Mouse (Mus musculus) gonadal fat pad, adult 2 months (tissue): Measurements from ENCODE around the gene Slc17a7. TPM values are rescaled to one million over a fixed set of nuclear protein-coding genes. Genes with fewer than 3 reads are reported as not detected.
"Not testable (repeated sequence)": the region's sequence is repeated elsewhere in the genome, so short reads cannot be mapped to it uniquely, and the experiment has no call there.

Experiments used
- DNase-seq: peaks from one replicate; pipeline ENCODE4 v3.0.0-alpha.2; 2012; ENCODE audit warnings: low read depth
- polyA plus RNA-seq: library from polyadenylated mRNA; depleted of rRNA; stranded (reverse); fragments of >200 nt; gene quantifications from 2 replicates; pipeline ENCODE4 v1.2.3, GENCODE M21; 2012; rRNA removed

The Slc17a7 gene
- polyA plus RNA-seq = 0.86 and 0.95 TPM in 2 replicates

DNA sequence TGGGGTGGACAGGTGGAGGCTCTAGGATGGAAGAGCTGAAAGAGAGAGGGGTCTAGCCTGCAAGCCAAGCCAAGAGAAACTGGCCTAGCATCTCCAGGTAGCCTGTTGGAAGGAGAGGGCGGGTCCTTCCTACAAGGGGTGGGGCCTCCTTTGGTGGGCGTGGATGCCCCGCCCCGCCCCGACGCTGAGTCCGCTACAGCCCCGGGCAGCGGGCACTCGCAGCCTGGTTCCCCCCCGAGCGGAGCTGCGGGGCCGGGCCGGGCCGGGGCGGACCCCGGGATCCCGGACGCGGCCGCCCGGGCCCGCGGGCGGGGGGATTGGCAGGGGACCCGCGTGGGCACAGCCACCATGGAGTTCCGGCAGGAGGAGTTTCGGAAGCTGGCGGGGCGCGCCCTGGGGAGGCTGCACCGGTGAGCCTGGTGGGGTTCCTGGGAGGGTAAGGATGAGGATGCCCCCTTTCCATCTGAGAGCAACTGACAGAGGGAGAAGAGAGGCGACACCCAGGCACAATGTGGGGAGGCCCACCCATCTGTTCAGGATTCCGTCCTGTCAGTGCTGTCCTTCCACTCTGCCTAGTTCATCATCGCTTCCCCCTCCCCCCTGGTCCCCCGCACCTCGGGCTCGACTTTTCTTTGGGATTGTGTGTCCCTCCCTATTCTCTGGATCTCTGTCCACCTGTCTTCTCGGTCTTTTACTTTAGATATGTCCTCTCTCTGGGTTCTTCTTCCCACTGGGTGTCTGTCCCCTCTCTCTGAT is at the start of gene Slc17a7:
Gene Slc17a7, plus strand, starts transcription at position 215 of the 756 bp plus-strand sequence.
- DNase-seq = no peak

- no peak for DNase-seq
Measured at GRCm38 (mm10) chr7:45117566-45117965, 46.2 kb upstream of the Slc17a7 start.

GRCm38 (mm10) chr7:45118336-45118735 is 45.4 kb upstream of the Slc17a7 start:
- no peak for DNase-seq

GRCm38 (mm10) chr7:45119780-45120709 is 43.7 kb upstream of the Slc17a7 start:
- DNase-seq = no peak

- DNase-seq = no peak
Measured at GRCm38 (mm10) chr7:45121404-45121803, 42.3 kb upstream of the Slc17a7 start.

DNA sequence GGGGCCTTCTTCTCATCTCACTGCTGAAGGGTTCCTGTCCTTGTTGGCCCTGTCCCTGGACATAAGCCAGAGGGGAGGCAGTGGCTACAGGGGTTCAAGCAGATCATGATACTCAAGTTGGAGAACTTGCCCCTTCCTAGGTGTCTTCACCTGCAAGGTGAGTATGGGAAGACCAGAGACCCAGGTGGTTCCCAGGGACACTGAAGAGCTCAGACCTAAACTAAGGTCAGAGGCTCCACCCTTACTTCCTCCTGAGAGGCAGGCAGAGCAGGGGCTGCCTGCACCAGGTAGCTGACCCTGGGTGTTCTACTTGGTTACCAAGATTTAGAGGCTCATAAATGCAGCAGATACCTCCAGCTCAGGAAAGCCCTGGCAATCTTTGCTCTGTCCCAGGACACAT is 41.8 kb upstream of the Slc17a7 start:
- DNase-seq = no peak

GRCm38 (mm10) chr7:45122561-45123185 is 41.1 kb upstream of the Slc17a7 start:
- DNase-seq = no peak

- DNase-seq = no peak
Measured at GRCm38 (mm10) chr7:45123186-45123570, 40.6 kb upstream of the Slc17a7 start.

DNA sequence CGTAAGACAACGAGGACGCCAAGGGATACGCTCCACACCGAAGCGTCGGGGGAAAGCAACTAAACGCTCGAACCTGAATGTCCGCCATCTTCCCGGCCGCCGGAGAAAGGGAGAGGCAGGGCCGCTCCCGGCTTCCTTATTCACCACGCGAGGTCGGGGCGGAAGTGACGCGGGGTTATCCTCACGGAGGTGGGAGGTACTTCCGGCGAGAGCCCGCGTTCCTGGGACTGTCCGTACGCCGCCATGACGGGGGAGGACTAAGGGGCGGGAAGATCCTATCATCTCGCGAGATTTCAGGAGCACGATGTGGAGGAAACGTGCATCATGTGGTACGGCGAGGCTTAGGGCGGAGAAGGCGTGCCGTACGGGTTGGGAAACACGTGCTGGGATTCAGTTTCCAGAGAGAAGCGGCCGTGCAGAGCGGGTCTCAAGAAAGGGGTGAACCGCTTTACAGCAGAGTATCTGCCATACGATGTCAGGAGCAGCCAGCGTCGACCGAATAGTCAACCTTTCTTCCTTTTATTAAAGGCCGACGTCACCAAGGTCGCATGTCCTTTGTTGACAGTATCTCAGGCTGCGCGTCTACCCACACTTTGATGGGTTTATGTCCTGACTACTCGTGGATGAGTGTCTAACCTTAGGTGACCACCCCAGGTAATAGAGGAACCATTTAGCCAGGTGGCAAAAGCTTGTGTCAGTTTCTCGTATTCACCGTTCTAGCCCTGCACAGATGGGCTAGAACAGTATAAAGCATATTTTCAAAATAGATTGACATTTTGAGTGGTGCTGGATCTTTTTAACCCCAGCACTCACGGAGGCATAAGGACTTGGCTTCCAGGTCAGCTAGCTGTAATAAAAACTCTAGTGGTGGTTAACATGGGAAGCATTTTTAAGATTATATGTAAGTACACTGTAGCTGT is 39.3 kb upstream of the Slc17a7 start, which contains the start of gene Rps11:
Gene Rps11, minus strand, starts transcription at position 216 of the 920 bp plus-strand sequence.
- DNase-seq = peak; percentile 95

GRCm38 (mm10) chr7:45125144-45125600 is 38.6 kb upstream of the Slc17a7 start:
- no peak for DNase-seq

DNA sequence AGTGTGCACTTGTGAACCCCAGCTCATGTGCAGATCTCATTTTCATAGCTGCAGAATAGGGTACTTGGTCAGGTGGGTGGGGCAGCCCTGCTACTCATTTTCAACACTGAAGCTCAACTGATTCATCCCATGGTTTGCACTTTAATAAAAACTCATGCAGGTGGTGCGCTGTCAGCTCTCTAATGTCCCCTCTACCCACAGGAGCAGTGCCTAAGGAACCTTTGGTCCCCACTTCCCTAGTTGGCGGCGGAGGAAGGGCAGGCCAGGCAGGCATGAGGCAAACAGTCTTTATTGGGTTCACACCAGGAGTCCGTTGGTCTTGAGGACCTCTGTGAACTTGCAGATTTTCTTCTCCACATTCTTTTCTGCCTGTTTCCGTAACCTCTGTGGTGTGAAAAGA is 38.1 kb upstream of the Slc17a7 start:
- DNase-seq = not testable (repeated sequence)

DNA sequence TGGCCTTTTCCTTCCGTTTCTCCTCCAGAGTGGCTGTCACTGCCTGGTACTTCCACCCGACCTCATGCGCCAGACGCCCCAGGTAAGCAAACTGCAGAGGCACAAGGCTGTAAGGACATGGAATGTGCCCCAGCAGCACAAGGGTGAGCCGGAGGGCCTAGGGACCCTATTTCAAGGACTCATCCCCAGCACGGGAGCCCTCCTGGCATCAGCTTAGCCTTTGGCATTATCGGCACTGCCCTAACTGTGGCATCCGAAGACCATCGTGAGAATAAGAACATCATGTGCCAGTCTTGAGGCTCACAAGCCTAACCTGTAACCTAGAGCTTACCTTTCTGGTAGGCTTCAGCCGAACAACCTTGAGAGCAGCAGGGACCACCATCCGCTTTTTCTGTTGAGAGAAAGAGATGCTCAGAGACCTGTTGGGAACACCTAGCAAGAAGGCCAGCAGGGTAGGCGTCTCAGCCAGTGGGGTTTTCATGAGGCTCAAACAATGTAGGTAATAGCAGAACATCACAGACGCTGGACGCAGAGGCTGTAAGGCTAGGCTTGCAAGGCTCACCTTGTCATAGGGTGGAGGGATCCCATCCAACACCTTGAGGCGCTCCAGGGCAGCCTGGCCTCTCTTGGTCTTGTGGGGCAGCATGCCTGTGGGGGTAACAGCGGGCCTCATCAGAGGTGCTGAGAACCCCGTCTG is 37.5 kb upstream of the Slc17a7 start:
- DNase-seq = no peak

GRCm38 (mm10) chr7:45126844-45127699 is 36.7 kb upstream of the Slc17a7 start:
- no peak for DNase-seq

DNA sequence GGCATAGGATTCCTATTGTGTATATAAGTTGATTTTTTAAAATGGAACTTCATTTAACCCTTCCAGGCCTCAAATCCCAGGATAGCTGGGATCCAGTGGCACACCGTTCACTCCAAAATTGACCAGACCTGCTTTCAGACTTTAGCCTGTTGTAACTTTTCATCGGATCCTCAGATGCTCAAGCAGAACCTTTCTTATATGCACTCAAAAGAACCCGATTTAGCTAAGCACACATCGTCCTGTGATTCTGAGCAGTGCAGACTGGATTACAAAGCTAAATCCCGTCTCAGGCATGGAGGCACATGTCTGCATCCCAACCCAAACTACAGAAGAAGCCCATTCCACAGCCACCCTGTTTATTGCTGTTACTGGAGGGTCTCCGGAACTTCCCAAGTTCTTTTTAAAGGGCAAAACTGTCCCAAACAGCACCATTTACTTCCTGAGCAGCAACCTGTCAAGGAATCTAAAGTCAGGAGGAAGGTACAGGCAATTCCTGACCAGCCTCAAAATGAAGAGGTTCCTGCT is 36.0 kb upstream of the Slc17a7 start:
- DNase-seq = no peak

GRCm38 (mm10) chr7:45128624-45129246 is 35.0 kb upstream of the Slc17a7 start, which contains the start of gene Rpl13a:
Gene Rpl13a (minus strand): TSS chr7:45128761.
- DNase-seq = peak; percentile 92

DNA sequence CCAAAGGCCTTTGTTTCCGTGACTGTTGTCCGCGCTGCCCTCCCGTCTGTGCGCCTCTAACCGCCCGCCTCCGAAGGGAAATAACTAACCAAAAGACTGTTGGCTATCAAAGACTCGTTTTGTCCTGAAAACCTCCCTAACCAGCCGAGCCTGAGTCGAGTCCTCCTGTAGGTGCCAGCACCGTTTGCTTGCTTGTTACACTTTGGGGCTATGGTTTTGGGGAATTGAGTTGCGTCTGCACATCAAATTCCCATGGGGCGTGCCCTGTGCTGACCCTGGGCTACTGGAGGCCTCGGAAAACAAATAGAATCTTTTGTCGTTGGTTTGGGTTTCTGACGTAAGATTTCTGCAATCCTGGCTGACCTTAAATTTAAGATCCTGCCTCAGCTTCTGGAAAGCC is 34.4 kb upstream of the Slc17a7 start:
- DNase-seq = no peak

GRCm38 (mm10) chr7:45129776-45130512 is 33.8 kb upstream of the Slc17a7 start:
- no peak for DNase-seq

DNA sequence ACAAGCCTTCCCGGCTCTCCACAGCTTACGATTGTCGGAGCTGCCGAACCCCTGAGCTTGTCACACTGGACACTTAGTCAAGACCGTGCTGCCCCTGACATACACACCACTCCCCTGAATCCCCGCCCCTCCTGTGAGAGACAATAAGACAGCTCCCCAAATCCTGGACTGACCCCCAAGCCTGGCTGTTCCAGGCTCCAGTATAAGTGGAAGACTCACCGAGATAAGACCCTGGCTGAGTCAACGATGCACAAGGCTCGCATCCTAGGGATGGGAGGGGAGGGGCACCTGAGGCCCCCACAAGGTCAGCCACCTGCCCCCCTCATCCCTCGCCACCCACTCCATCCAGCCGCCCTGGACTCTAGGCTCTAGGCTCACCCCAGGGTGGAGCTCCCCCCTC is 31.9 kb upstream of the Slc17a7 start:
- DNase-seq = no peak
